ENCODE assay signal across 24 mouse cellular contexts in genomic region chr10:106335166-106335565, GRCm38 (mm10).
DNase-seq lines count a peak whose midpoint lies in the region; ATAC-seq and TF ChIP-seq lines count a peak whose summit lies in the region.
"Had no signal": no experiment of that assay in that cellular context is flagged by ENCODE, and none has a peak within 500 bp of the region (broad histone marks: within the 10 kb centered on the region; RNA-seq: fewer than 3 reads in every experiment).

No protein-coding gene starts in this region.

- no peaks in the 10 kb centered on the region for H3K9me3 ChIP-seq in midbrain, embryonic 11.5 days (ENCODE audit: control insufficient read depth, low read length)
- H3K9me3 ChIP-seq in midbrain, embryonic 13.5 days: no peaks in the 10 kb centered on the region
- H3K9me3 ChIP-seq in CH12.LX (replicated peaks; ENCODE audit: low read length) (peaks cover 6% of the 10 kb centered on the region), ES-E14 (ENCODE audit: control insufficient read depth, insufficient read depth, low read depth, low read length) (no peaks in the 10 kb centered on the region), MEL (replicated peaks; ENCODE audit: insufficient read depth, low read length) (no peaks in the 10 kb centered on the region)
- H3K9me3 ChIP-seq in forebrain, postnatal 0 days (ENCODE audit: low read length): no peaks in the 10 kb centered on the region

- no peak for TF ChIP-seq CTCF in CH12.LX (conservative IDR thresholded peaks at IDR 0.05 in 1 of 2, IDR thresholded peaks at IDR 0.05 in 1 of 2; ENCODE audit: low read depth in 2 of 2, low read length in 2 of 2)
- no peak for TF ChIP-seq CTCF in MEL (IDR thresholded peaks at IDR 0.05 in 2 of 3, conservative IDR thresholded peaks at IDR 0.05 in 1 of 3; ENCODE audit: control insufficient read depth in 1 of 3, insufficient read depth in 1 of 3, low read depth in 2 of 3, low read length in 3 of 3, poor library complexity in 1 of 3, severe bottlenecking in 1 of 3)
- TF ChIP-seq CTCF in forebrain, postnatal 0 days (IDR thresholded peaks at IDR 0.05; ENCODE audit: low read depth): no peak

- TF ChIP-seq POLR2A in CH12.LX (IDR thresholded peaks at IDR 0.05; ENCODE audit: low read depth, low read length) (no peak), MEL (IDR thresholded peaks at IDR 0.05; ENCODE audit: control insufficient read depth in 1 of 2, insufficient read depth in 1 of 2, low read depth in 1 of 2, low read length in 2 of 2, poor library complexity in 1 of 2) (no peak)

- H3K36me3 ChIP-seq in midbrain, embryonic 11.5 days (ENCODE audit: control insufficient read depth, insufficient read depth, low read length): no peaks in the 10 kb centered on the region
- no peaks in the 10 kb centered on the region for H3K36me3 ChIP-seq in midbrain, embryonic 13.5 days
- no peaks in the 10 kb centered on the region for H3K36me3 ChIP-seq in CH12.LX (replicated peaks in 1 of 2; ENCODE audit: control insufficient read depth in 1 of 2, insufficient read depth in 1 of 2, low read length in 1 of 2)
- no peaks in the 10 kb centered on the region for H3K36me3 ChIP-seq in ES-E14 (ENCODE audit: control insufficient read depth, insufficient read depth, low read length, poor library complexity, severe bottlenecking)
- H3K36me3 ChIP-seq in MEL (ENCODE audit: control insufficient read depth in 1 of 2, insufficient read depth in 2 of 2, low read length in 2 of 2): no peaks in the 10 kb centered on the region
- no peaks in the 10 kb centered on the region for H3K36me3 ChIP-seq in forebrain, postnatal 0 days (ENCODE audit: insufficient read depth)
- H3K36me3 ChIP-seq: G1E had no signal

- 97% methylated on average over 1 of the region's 1 CpGs for WGBS in midbrain, embryonic 11.5 days
- 98% methylated on average over 1 of the region's 1 CpGs for WGBS in midbrain, embryonic 13.5 days
- 96% methylated on average over 1 of the region's 1 CpGs for WGBS in forebrain, postnatal 0 days

- in situ Hi-C loops in CH12.LX (cut with MboI; ENCODE audit: low pct_ligation_motif_present, low pct_unique_long_range_greater_than_20kb, low sequenced_read_pairs) (no loop called here), ES-E14 (cut with MboI; ENCODE audit: low sequenced_read_pairs in 2 of 2, unreplicated experiment in 2 of 2) (no loop called here)

- H3K27me3 ChIP-seq in midbrain, embryonic 11.5 days (ENCODE audit: control insufficient read depth, insufficient read depth, low read length): no peaks in the 10 kb centered on the region
- H3K27me3 ChIP-seq in midbrain, embryonic 13.5 days: no peaks in the 10 kb centered on the region
- H3K27me3 ChIP-seq in CH12.LX (replicated peaks) (no peaks in the 10 kb centered on the region), MEL (ENCODE audit: control insufficient read depth in 1 of 2, insufficient read depth in 2 of 2, low read length in 2 of 2) (no peaks in the 10 kb centered on the region)
- H3K27me3 ChIP-seq in forebrain, postnatal 0 days (ENCODE audit: insufficient read depth, low read length): no peaks in the 10 kb centered on the region
- H3K27me3 ChIP-seq: Patski had no signal

- TF ChIP-seq EP300 in CH12.LX (IDR thresholded peaks at IDR 0.05; ENCODE audit: low read length) (no peak), MEL (IDR thresholded peaks at IDR 0.05; ENCODE audit: low read depth in 1 of 2, low read length in 2 of 2) (no peak)

- peak; percentile 6 for DNase-seq in midbrain, embryonic 11.5 days (ENCODE audit: low spot score, missing footprints)
- DNase-seq in CH12.LX (ENCODE audit: extremely low read depth): no peak
- no peak for DNase-seq in ES-E14 (ENCODE audit: low read depth, low spot score)
- DNase-seq in MEL (ENCODE audit: low read depth, low spot score): no peak
- DNase-seq in forebrain, postnatal 0 days: no peak
- DNase-seq in right cerebral cortex, postnatal 25 days: no peak
- no peak for DNase-seq in left cerebral cortex, adult 18-20 months (ENCODE audit: low spot score in 2 of 2)
- DNase-seq: adrenal gland, adult 2 months; adrenal gland, adult 8-10 months; adrenal gland, postnatal 10 days; adrenal gland, postnatal 14 days; adrenal gland, postnatal 25 days; adrenal gland, postnatal 36 days; B cell, adult 2 months; cerebellum, adult 11 months; cerebellum, adult 11-12 months; cerebellum, adult 18-20 months; cerebellum, adult 2 months; cerebellum, adult 8-10 months had no signal

- no peak overlapping the region for H3K4me3 ChIP-seq in midbrain, embryonic 11.5 days (ENCODE audit: low read depth, low read length)
- H3K4me3 ChIP-seq in midbrain, embryonic 13.5 days (replicated peaks): no peak overlapping the region
- H3K4me3 ChIP-seq in CH12.LX (replicated peaks in 1 of 3; ENCODE audit: low read depth in 2 of 3, low read length in 2 of 3, poor library complexity in 1 of 3) (no peak overlapping the region), ES-E14 (ENCODE audit: insufficient read depth in 1 of 2, low read depth in 1 of 2, low read length in 2 of 2, poor library complexity in 1 of 2, severe bottlenecking in 1 of 2) (no peak overlapping the region), MEL (ENCODE audit: control insufficient read depth in 1 of 2, insufficient read depth in 1 of 2, low read depth in 2 of 2, low read length in 2 of 2) (no peak overlapping the region)
- H3K4me3 ChIP-seq in forebrain, postnatal 0 days (ENCODE audit: low read depth, low read length): no peak overlapping the region

- ATAC-seq in midbrain, embryonic 11.5 days (ENCODE audit: low FRiP score): no peak
- no peak for ATAC-seq in midbrain, embryonic 13.5 days
- ATAC-seq in forebrain, postnatal 0 days: no peak
- ATAC-seq: activated CD4-positive, CD25-positive, alpha-beta regulatory T cell, adult 4 months; CD4-positive, CD25-positive, alpha-beta regulatory T cell, adult 4 months; Patski had no signal

- no peak overlapping the region for H3K9ac ChIP-seq in midbrain, embryonic 11.5 days (ENCODE audit: low read length)
- no peak overlapping the region for H3K9ac ChIP-seq in midbrain, embryonic 13.5 days (replicated peaks)
- no peak overlapping the region for H3K9ac ChIP-seq in CH12.LX (ENCODE audit: insufficient read depth, low read depth)
- H3K9ac ChIP-seq in ES-E14 (ENCODE audit: insufficient read depth, low read depth, low read length, poor library complexity, severe bottlenecking): no peak overlapping the region
- no peak overlapping the region for H3K9ac ChIP-seq in MEL (ENCODE audit: control insufficient read depth, low read depth, low read length, poor library complexity, severe bottlenecking)
- no peak overlapping the region for H3K9ac ChIP-seq in forebrain, postnatal 0 days

- TF ChIP-seq RAD21 in CH12.LX (IDR thresholded peaks at IDR 0.05; ENCODE audit: low read depth, low read length) (no peak), MEL (IDR thresholded peaks at IDR 0.05; ENCODE audit: low read depth, low read length) (no peak)

- no peak overlapping the region for H3K4me2 ChIP-seq in midbrain, embryonic 11.5 days
- H3K4me2 ChIP-seq in midbrain, embryonic 13.5 days (replicated peaks): no peak overlapping the region
- H3K4me2 ChIP-seq in CH12.LX (ENCODE audit: insufficient read depth, low read depth, poor library complexity, severe bottlenecking): no peak overlapping the region
- no peak overlapping the region for H3K4me2 ChIP-seq in forebrain, postnatal 0 days (ENCODE audit: low read depth)

- dilution Hi-C loops in CH12.LX (cut with MboI; ENCODE audit: extremely low pct_ligation_motif_present, extremely low pct_unique_long_range_greater_than_20kb, low sequenced_read_pairs): no loop called here

- no peak overlapping the region for H3K27ac ChIP-seq in midbrain, embryonic 11.5 days (ENCODE audit: low read depth, low read length)
- no peak overlapping the region for H3K27ac ChIP-seq in midbrain, embryonic 13.5 days
- H3K27ac ChIP-seq in CH12.LX (ENCODE audit: insufficient read depth, low read depth): no peak overlapping the region
- H3K27ac ChIP-seq in ES-E14 (ENCODE audit: insufficient read depth, low read depth, low read length, poor library complexity, severe bottlenecking): no peak overlapping the region
- no peak overlapping the region for H3K27ac ChIP-seq in MEL (ENCODE audit: control insufficient read depth, low read depth, low read length)
- H3K27ac ChIP-seq in forebrain, postnatal 0 days (ENCODE audit: low read depth, low read length): no peak overlapping the region

- H3K4me1 ChIP-seq in midbrain, embryonic 11.5 days (ENCODE audit: control insufficient read depth, insufficient read depth, low read length): no peaks in the 10 kb centered on the region
- no peaks in the 10 kb centered on the region for H3K4me1 ChIP-seq in midbrain, embryonic 13.5 days (replicated peaks)
- H3K4me1 ChIP-seq in CH12.LX (ENCODE audit: control insufficient read depth in 1 of 2, insufficient read depth in 2 of 2) (no peaks in the 10 kb centered on the region), ES-E14 (ENCODE audit: control insufficient read depth in 2 of 2, insufficient read depth in 2 of 2, low read length in 2 of 2, poor library complexity in 1 of 2) (no peaks in the 10 kb centered on the region), MEL (ENCODE audit: control insufficient read depth in 1 of 2, insufficient read depth in 2 of 2, low read length in 2 of 2) (no peaks in the 10 kb centered on the region)
- H3K4me1 ChIP-seq in forebrain, postnatal 0 days (ENCODE audit: insufficient read depth): no peaks in the 10 kb centered on the region

- H3K79me2 ChIP-seq in CH12.LX (replicated peaks; ENCODE audit: control insufficient read depth, extremely low read depth, insufficient read depth, poor library complexity, severe bottlenecking): no peaks in the 10 kb centered on the region
- no peaks in the 10 kb centered on the region for H3K79me2 ChIP-seq in MEL (ENCODE audit: control insufficient read depth, insufficient read depth, low read length, poor library complexity)

TF ChIP-seq in CH12.LX, 34 proteins besides CTCF, POLR2A, EP300 and RAD21 (continues in another document):
- TF ChIP-seq CHD1 (IDR thresholded peaks at IDR 0.05; ENCODE audit: low read depth, low read length) (no peak), KAT2A (IDR thresholded peaks at IDR 0.05; ENCODE audit: insufficient replicate concordance, low read length) (no peak), ZKSCAN1 (IDR thresholded peaks at IDR 0.05; ENCODE audit: borderline replicate concordance, low read depth, low read length) (no peak), MAFK (IDR thresholded peaks at IDR 0.05; ENCODE audit: insufficient replicate concordance, low read length) (peak; percentile 84)

TF ChIP-seq in ES-E14, 5 proteins besides CTCF, POLR2A, EP300 and RAD21:
- TF ChIP-seq CHD2 (IDR thresholded peaks at IDR 0.05; ENCODE audit: low read depth, low read length): no peak
- peak; percentile 89 for TF ChIP-seq MAFK (IDR thresholded peaks at IDR 0.05; ENCODE audit: insufficient read depth, low read depth, low read length)
- TF ChIP-seq ZNF384 (IDR thresholded peaks at IDR 0.05; ENCODE audit: low read depth, low read length): no peak
- TF ChIP-seq ZC3H11A (IDR thresholded peaks at IDR 0.05; ENCODE audit: borderline replicate concordance, low read depth, low read length): no peak

TF ChIP-seq in MEL, 35 proteins besides CTCF, POLR2A, EP300 and RAD21 (continues in another document):
- no peak for TF ChIP-seq NRF1 (IDR thresholded peaks at IDR 0.05; ENCODE audit: insufficient read depth, low read depth, low read length, poor library complexity, severe bottlenecking)
- TF ChIP-seq MAFK (IDR thresholded peaks at IDR 0.05; ENCODE audit: borderline replicate concordance, low read depth, low read length): peak; percentile 72; the same call in 1 of the 2 replicates
- TF ChIP-seq SIN3A (IDR thresholded peaks at IDR 0.05; ENCODE audit: low read length): no peak
